Mouse (Mus musculus) CD4-positive, CD25-positive, alpha-beta regulatory T cell (primary cell): Measurements from ENCODE around the gene Pfkm. TPM values are rescaled to one million over a fixed set of nuclear protein-coding genes. Genes with fewer than 3 reads are reported as not detected.

Experiments
- polyA plus RNA-seq: library from polyadenylated mRNA; unstranded; fragments of 100-300 nt; shearing (Covaris generic); gene quantifications from one replicate; pipeline ENCODE4 v1.2.1, GENCODE M21; 2017

Pfkm gene
- 12.7 TPM for polyA plus RNA-seq

DNA sequence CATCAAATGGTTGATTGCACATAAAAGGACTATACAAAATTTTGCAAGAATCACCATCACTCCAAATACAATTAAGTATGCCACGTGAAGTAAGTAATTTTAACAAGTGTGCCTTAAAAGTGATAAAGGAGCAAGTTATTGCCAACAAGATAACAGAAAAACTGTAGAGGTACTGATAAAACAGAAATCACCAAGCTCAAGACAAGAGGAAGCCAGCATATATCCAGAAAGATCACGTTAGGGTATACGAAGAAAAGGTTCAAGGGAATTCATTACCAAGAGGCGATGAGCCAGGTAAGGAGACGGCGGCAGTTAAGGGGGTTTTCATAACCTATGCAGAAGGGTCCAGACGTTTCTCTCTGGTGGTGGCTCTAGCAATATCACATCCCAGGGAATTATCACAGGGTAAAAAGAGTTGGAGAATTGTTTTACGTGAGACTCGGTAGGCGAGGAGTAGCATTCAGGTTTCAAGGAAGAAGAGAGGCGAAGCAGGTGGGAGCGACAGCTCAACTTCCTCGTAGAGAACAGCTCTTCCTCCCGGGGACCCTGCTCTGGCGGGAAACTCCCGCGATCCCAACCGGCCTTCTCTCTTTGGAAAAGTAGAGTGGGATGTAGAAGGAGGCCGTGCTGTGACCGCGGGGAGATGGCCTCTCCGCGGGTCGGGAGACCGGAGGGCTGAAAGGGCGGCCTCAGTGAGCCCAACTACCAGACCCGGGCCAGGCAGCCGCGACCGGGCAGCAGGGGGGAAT lies at the start of gene Pfkm:
Pfkm (plus strand) TSS at position 218 of the 749 bp plus-strand sequence.

DNA sequence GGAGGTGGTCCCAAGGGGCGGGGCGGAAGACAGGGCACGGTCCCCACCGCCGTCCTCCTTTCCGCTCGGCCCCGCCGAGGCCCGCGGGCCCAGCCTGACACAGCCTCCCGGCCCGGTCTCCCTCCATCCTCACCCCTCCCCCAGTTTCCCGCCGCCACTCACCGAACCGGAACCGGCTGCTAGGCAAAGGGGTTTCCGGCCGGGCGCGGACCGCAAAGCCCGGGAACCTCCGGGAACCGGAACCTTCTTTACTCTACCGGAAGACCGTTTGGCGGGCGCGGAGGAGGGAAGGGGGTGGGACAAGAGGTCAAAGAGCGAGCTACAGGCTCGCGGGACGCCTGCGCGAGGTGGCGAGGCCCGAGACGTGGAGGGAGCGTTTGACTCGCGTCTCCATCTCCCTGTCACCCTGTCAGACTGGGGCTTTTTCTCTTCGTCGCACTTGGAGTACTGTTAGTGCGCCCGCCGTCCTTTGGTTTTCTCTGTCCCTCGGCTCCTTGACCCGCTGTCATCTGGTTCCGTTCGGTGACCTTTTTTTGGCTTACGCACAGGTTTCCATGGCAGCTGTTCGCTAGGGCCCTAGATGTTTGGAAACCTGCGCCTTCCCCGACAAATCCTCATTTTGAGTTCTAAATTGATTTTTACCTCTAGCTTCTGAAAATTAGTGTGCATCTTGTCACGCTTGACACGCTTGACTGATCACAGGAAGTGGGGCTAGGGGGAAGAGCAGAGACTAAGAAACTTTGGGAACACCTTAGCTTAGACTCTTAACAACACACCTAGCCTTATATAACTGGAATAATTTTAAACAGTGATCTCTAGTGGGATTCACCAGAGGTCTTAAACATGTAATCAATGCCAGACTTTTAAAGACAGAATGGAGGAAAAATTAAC lies 977 bp downstream of the Pfkm start, which contains the start of gene Senp1:
Senp1 (minus strand) TSS at position 624 of the 891 bp plus-strand sequence.

DNA sequence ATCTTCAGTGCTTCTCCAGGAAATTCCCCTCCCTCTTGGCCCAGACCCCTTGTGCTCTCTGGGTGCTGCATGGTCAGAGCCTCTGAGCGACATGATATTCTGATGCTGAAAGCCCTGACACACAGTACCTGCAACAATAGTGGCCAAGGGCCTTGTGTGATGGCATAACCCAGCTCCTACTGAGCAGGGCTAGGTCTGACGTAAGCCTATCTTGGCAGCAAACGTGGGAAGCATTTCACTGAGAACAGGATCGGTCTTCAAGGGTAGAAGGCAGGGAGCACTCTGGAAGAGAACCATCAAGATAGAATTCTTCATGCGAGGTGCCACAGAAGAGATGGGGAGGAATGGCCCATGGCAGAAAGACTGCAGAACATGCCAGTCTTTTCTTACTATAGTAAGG lies 73.1 kb downstream of the Pfkm start, which contains the start of gene Asb8:
Asb8 (minus strand) TSS at position 101 of the 400 bp plus-strand sequence.

DNA sequence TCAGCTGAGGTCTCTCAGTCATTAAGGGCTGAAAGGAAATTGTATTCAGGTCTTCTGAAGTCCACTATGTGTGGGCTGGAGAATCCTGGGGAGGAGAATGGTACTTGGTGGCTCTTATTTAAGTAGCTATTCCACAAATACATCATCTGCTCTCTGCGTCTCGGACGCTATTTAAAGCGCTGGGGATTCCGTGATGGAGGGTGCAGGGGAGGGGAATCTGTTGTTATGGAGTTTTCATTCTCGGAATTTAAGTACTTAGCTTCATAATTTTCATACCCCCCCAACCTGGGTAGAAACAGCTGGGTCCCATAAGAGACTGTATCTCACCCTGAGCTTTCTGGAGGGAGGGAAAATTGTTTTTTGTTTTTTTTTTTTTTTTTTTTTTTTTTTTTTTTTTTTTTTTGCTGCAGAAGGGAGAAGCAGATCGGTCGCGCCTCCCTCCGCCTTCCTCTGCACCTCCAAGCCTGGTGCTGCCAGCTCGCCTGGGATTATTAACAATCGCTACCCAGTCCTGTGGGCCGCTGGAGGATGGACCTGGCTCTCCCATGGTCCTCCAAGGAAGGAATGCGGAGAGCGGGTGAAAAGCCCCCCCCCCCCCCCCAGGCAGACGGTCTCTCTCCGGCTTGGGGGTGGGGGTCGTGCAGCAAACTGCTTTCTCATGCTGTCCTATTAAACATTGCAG lies 74.7 kb downstream of the Pfkm start, which contains the start of gene Ccdc184:
Ccdc184 (plus strand) TSS at position 196 of the 682 bp plus-strand sequence.

Other genes with a start within 250 kb of the Pfkm start
- 109 TPM for gene Hdac7, start 248.1 kb upstream of the Pfkm start, polyA plus RNA-seq
- 0.38 TPM for gene Vdr, start 182.0 kb upstream of the Pfkm start, polyA plus RNA-seq
- 26.0 TPM for gene Tmem106c, start 128.4 kb upstream of the Pfkm start, polyA plus RNA-seq
- not detected for gene Col2a1, start 87.9 kb upstream of the Pfkm start, polyA plus RNA-seq
- gene Senp1, start 1.2 kb downstream of the Pfkm start, polyA plus RNA-seq: 45.7 TPM
- 40.0 TPM for gene Asb8, start 73.0 kb downstream of the Pfkm start, polyA plus RNA-seq
- gene Ccdc184, start 74.6 kb downstream of the Pfkm start, polyA plus RNA-seq: 0.07 TPM
- not detected for gene Olfr288, start 103.0 kb downstream of the Pfkm start, polyA plus RNA-seq
- not detected for gene Gm44579, start 128.4 kb downstream of the Pfkm start, polyA plus RNA-seq
- not detected for gene Olfr287, start 128.5 kb downstream of the Pfkm start, polyA plus RNA-seq
- gene Olfr286, start 141.9 kb downstream of the Pfkm start, polyA plus RNA-seq: 0.07 TPM
- gene H1fnt, start 164.7 kb downstream of the Pfkm start, polyA plus RNA-seq: not detected
- gene Zfp641, start 203.6 kb downstream of the Pfkm start, polyA plus RNA-seq: not detected
- not detected for gene Olfr285, start 224.8 kb downstream of the Pfkm start, polyA plus RNA-seq
- not detected for gene Olfr284, start 248.4 kb downstream of the Pfkm start, polyA plus RNA-seq